Mouse (Mus musculus) cerebellum, postnatal 25 days (tissue): ENCODE results near the gene Tcf7l1.

Source experiments
- DNase-seq, 2 experiments: peaks; one replicate each; pipeline ENCODE4 v3.0.0; 2021; ENCODE audit warnings: mixed read lengths in 2 of 2

Tcf7l1 gene

DNA sequence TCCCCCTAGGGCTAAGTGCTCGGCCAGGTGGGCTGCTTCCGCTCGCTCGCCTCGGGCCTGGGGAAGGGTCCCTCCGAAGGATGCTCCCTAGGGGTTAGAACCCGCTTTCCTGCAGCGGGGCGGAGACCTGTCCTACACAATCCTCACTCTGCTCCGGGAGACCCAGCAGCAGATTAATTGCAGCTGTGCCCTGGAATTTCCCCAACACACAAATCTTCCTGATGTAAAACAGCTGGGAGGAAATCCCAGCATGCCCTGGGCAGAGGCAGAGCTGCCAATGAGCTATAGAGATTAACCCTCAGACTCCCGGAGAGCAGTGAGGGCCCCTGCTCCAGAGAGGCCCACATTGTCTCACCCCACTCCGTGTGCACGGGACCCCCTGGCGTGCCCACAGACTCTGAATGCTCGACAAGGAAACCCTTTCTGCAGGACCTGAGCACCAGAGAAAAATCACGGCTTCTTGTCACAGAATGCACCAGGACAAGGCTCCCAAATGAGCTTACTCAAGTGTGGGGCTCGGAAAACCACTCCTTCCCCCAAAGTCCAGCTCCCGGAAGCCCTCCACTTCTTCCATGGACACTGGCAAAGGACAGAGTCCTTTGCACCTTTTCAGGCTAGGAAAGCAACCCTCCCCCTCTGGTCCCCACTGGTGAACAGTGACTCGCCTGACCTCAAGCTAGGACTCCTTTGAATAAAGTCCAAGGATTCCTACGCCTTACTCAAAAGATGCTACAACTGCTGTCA, 133.6 kb downstream of the Tcf7l1 start:
- DNase-seq = no peak

DNA sequence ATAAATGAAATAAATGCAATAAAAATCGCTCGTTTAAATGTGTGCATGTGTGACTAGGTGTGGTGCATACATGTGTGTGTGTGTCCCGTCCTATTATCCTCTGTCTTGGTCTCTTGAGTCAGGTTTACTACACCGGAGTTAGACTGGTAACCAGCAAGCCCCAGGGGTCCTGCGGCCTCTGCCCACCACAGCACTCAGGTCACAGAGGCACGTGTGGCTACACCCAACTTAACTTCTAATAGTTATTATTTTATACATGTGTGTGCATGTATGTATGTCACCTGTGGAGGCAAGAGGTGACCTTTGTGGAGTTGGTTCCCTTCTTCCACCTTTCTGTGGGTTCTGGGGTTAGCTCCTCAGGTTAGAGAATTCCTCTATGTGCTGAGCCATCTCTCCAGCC, 134.7 kb downstream of the Tcf7l1 start:
- DNase-seq = no peak

DNA sequence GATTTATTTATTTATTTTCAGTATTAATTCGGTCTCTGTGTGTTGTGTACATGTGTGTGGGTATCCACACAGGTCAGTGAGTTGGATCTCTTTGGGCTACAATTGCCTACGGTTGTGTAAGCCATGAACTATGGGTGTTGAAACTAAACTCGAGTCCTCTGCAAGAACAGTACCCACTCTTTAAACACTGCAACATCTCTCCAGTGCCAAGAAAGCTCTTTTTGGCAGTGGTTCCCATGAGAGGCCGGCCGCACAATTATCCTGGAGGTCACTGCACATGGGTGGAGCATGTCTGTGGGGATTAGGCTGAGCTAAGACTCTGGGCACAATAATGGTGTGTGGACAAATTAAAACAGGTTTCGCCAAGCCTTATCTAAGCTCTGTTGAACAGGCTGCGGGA, 135.6 kb downstream of the Tcf7l1 start:
- no peak for DNase-seq

DNA sequence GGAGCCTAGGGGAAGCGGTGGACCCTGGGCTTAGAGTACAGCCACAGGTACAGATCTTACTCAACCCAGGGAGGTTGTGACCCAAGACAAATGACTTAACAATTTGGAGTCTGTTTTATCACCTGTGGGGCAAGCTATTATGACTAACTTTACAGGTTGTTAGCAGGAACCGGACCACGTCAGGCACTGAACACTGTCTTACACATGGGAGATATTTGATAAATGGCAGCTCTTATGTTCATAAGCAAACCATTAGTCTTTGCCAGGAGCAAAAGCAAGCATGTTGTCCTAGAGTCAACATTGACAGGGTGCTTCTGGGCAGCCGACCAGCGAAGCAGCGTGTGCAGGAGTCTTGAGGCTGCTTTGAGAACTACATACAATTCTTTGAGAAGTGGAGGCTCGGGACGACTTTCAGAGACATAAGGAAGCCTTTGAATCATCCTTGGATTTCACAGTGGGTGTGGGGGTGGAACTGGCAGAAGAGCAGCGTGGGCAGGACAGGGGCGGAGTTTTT, 138.7 kb downstream of the Tcf7l1 start:
- no peak for DNase-seq

DNA sequence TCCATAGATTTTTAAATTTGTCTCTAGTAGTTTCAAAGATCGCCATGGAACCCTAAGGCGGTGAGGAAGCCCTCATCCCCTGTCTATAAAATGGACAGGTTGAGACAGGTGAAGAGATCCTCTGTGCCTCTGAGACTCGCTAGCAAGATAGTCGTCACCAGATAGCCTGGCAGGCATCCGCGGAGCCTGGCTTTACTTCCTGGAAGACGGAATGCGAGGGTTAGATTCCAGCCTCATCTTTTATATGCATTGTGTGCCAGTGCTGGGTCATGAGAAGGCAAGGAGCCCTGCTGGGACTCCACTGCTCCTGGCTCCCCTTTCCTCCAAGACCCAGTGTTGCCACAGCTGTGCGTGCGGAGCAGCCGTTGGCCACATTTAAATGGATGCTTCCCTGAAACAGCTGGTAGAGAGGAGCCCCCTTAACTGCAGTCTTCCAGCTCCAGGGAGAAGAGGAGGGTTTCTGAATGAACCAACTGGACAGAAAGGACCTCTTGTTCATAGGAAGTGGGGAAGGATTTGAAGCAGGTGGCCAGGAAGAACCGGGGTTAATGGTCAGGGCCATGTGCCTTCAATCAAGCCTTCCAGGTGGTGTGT, 141.0 kb downstream of the Tcf7l1 start:
- no peak for DNase-seq

DNA sequence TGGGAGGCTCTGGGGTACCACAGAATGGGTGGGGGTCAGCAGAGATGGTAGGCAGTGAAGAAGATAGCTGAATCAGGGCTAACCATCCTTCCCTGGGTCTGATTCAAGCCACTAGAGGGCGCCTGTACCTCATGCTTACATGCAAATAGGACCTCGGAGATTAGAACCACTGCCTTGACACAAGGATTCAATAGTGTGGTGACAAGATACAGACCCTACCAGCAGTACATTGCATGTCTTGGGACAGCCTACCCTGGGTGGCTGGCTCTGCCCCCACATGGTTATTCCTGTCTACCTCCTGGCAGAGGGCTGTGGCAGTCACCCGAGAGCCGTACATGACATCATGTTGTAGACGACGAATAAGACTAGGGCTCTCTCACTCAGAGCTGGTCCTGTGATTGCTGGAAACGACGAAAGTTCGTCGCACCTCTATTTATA, 141.7 kb downstream of the Tcf7l1 start:
- DNase-seq = peak; percentile 67 to 80

DNA sequence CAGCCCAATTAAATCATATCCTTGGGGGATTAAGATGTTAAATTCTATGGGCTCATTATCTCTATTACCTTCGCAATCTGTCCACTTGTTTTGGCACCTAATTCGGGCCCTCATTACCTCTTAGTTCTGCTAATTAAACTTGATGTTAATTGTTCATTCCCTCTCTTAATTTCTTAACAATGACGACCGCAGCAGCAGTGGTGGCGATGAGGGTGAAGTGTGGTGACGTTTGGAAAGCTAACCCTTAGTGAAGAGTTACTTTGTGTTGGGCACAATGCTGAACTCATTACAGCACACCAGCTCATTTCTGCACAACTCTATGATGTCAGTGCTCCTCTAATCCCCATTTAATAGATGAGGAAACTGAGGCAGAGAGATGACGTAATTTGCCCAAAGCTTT, 143.7 kb downstream of the Tcf7l1 start:
- DNase-seq = no peak

DNA sequence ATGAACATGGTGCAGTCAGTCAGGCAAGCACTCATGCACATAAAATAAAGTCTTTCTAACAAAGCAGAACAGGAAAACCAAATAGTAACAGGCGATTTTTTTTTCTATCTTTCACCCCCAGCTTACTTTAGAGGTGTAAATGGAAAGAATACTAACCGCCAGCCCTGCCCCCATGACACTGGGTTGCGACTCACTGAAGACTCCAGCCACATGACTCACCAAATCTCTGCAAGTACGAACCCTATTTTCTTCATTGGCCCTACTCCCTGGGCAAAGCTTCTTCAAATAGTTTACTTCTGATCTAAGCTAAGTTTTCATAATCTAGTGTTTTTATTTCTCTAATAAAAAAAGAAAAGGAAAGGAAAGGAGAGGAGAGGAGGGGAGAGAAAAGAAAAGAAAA, 144.5 kb downstream of the Tcf7l1 start:
- DNase-seq = no peak

DNA sequence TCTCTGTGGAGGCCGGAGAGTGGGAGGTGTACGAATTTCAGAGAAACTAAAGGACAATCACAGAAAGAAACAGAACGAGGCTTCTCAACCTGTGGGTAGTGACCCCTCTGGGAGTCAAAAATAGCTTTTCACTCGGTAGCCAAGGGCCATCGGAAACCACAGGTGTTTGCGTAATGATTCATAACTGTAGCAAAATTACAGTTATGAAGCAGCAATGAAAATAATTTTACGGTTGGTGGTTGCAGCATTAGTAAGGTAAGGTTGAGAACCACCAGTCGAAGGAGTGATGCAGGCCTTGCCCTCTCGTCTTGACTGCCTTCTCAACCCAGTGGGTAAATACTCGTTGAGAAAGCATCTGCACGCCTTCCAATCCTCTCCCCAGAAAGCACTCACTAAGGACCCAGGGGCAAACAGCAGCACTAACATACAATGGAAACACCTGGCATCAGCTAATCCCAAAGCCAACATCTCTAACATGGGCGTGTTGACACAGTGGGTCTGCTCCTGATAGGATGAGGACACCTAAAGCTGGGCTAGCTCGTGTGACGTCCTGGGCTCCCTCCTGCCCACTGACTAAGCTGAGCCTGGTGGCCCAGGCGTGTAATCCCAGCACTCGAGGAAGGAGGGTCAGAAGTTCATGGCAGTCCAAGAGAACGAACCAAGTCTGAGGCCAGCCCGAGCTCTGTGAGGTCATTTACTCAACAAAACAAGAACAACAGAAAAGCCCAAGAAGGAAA, 147.7 kb downstream of the Tcf7l1 start:
- no peak for DNase-seq

DNA sequence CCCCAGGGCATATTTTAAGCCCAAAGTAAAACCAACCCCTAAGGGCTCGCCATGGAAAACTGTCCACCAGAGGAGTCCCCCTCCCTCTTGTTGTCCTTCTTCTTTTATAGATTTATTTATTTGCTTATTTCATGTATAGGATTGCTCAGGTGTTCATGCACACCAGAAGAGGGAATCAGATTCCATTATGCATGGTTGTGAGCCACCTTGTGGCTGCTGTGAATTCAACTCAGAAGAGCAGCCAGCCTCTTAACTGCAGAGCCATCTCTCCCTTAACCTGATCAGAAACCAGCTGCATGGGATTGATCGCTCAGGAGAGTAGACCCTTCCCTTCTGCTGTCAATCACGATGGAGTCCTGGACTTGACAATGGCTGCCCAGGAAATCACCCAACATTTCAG, 152.1 kb downstream of the Tcf7l1 start:
- no peak for DNase-seq

DNA sequence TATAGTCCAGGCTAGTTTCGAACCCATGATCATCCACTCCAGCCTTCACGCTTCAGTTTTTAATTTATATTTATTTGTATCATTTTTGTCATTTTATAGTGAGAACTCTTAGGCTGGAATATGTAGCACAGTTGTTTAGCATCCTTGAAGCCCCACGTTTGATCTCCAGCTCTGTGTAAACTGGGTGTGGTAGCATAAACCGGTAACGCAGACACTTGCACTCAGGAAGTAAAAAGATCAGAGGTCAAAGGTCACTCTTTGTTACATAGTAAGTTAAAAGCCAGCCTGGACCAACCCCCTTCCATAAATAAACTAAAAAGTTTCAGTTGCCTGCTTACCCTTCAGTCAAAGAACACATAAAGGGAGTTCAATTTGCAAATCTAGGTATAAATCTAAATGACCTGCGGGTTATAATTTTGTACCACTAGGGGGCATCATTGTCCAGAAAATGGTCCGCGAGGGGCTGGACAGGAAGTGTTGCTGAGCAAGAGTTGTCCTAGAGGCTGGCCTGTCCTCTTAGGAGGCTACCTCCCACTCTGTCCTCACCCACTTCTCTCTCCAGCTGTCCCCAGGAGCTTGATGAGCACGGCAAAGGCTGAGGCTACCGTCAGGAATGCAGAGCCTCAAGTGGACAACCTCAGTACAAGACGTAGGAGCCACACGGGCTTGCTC, 153.2 kb downstream of the Tcf7l1 start:
- DNase-seq = peak; percentile 35 to 44

DNA sequence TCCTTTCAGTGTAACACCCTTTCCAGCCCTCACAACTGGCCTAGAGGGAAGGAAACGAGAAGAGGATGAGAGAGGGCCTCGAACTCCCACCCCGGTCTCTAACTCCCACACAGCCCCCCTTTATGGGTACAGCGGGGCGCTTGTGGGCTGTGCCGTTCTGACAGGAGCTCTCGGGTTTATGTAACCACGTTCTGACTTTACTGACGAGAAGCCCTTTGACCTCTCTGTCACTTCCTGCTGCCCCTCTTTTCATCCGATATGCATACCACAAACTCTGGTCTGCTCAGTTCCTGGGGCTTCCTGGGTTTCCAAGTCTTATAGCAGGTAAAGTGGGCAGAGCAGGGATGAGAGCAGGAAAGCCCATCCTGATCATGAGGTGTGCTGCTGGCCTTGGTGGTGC, 154.7 kb downstream of the Tcf7l1 start:
- no peak for DNase-seq

DNA sequence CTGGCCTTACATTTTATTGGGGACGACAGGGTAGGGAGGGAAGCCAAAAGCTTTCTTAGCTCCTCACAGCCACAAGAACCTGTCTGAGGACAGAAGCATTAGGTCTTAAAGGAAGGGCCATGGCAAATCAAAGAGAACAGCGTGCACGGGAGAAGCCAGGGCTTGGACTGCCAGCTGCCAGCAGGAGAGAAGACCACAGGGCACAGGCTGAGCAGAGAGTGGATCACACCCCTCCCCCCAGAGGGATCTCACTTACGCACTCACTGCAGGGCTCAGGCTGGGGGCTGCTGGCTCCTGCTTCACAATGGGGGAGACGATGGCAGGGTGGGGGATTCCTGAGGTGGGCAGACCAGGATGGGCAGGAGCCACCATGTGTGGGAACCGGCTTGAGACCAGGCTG, 157.4 kb downstream of the Tcf7l1 start:
- DNase-seq = peak in 1 of 2 experiments; percentile 20

DNA sequence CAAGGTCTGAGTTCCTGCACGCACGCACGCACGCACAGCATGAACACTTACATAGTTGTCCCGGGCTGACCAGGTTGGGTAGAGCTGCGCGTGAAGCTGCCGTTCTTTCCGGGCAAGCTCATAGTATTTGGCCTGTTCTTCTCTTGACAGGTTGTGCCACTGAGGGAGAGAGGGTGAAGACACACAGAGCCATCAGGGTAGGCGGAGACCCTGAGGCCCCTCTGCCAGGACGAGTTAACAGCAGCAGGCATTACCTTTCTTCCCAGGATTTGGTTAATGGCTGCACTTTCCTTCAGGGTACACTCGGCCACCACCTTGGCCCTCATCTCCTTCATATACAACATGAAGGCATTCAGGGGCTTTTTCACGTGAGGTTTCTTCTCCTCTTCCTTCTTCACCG, 158.1 kb downstream of the Tcf7l1 start:
- peak; percentile 27 to 37 for DNase-seq

DNA sequence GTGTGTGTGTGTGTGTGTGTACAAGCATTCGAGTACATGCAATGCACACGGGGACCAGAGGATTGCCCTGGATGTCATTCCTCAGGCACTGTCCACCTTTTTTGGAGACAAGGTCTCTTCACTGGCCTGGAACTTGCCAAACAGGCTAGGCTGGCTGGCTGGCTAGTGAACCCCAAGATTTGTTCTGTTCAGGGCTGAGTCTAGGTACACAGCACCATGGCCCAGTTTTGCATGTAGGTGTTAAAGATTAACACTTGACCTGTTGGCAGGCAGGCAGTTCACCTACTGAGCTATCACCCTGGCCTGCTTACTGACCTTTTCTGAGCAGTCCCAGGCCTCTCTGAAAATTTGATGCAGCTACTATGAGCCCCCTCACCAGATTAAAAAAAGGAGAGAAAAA, 158.7 kb downstream of the Tcf7l1 start:
- DNase-seq = no peak

DNA sequence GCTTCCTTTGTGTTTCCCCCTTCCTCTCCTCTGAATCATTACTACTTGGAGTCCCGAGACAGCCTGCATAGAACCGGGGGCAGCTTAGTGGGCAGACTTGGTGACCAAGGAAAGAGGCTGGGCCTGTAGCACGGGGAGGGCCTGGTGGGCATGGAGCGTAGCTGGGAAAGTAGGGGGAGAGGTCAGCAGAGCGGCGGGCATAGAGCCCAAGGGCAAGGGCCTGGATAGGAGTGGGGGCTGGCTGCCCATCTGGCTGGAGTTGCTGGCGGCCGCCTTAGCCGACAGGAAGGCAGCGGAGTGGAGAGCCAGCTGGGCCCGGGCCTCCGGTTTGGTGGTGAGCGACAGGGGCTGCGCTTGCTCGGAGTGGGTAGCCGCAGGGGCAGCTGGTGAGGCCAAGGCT, 161.8 kb downstream of the Tcf7l1 start:
- DNase-seq = peak; percentile 31 to 40

DNA sequence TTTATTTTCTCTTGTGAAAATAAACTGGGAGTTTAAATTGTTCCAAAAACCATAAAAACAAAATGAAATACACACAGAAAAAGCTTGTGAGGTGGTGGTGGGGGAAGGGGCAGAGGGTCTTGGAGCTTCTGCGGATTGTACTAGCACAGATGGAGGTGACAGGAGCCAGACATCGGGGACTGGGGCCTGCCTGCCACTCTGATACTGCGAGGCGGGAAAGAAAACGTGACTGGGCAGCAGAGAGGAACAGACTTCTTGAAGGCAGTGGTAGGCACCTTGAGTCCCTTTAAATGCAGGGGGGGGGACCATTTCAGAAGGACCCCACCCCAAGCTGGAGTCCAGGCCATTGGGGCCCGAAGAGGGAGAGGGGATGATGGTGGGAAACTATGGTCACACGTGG, 162.7 kb downstream of the Tcf7l1 start:
- DNase-seq = no peak

DNA sequence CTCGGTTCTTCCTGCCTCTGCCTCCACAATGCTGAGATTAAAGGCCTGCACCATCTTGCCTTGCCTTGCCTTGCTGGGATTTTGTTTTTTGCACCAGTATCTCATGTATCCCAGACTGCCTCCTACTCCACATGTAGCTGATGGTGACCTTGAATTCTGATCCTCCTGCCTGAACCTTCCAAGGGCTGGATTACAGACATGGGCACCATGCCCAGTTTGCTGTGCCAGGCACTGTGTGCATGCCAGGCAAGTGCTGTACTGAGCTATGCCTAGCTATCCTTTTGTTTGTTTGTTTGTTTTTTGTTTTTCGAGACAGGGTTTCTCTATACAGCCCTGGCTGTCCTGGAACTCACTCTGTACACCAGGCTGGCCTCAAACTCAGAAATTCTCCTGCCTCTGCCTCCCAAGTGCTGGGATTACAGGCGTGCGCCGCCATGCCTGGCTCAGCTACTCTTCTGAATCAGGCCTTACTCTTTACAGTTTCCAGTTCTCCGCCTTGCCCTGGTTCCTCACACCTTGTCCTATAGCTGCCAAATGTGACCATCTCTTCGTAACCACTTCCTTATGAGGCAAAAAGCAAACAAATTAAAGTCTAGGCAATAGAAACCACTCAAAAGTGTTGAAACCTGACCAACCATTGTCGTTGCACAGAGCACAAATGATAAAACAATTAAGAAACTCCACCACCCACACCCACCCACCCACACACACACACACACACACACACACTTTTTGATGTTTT, 165.2 kb downstream of the Tcf7l1 start:
- peak in 1 of 2 experiments; percentile 44 for DNase-seq

DNA sequence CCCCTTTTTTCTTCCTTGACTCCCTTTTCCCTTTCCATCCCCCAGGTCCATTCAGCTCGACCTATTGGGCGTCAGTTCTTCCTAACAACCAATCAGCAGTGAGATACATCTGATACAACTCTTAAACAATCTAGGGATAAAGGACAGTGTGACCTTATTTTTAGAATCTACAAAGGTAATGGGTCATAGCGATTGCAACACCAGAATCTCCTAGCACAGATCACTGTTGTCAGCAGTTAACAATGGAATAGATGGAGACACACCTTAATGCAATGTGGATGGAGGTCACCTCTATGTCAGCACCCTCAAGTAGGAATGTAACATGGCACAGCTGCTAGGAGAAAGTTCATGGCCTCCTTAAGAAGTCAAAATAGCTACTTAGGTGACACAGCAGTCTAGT, 166.1 kb downstream of the Tcf7l1 start:
- DNase-seq = no peak

DNA sequence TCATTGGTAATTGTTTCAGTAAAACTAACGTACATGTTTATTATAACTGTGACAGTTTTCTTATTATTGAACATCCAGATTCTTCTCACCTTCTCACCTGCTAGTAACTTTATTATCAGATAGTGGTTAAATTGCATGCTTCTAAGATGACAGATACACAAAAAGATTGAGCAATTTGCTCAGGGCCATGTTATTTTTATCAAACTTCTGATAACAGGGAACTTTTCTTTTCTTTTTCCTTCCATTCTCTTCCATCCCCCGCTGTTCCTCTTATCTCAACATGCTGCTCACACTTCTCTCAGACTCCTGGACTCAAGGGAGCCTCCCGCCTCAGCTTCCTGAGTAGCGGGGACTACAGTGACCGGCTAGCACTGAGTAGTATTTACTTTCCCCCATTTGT, 168.1 kb downstream of the Tcf7l1 start:
- DNase-seq = no peak

DNA sequence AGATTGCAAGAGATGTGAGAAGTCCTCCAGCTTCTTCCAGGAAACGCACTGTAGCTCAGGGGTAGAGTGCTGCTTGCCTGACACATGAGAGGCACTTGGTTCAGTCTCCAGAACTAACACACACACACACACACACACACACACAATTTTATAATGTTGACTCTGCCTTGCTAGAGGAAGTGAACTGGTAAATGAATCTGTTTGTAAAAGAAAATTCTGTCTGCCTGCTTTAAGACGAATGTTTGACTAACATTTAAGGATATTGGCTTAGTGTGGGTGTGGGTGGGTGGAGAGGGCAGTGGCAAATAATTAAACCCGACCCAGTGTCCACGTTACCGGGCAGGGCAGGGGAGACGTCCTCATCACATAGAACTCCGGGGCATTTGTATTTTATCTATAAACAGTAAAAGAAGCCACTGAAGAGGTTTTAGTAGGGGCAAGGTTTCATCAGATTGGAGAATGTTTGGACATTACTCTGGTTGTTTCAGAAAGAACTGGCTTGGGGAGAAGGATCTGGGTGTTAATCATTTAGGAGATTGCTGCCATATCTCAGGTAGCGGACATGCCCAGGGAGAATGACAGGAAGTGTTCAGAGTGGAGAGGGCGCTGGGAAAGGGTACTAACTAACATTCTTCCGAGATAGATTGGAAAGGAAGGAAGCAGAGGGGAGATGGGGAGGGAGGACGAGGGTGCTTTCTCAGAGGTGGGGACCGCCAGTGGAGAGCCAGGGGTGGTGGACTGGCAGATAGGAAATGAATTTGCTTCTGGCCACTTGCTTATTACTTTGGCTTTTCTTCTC, 169.1 kb downstream of the Tcf7l1 start:
- no peak for DNase-seq
